Mouse (Mus musculus) lung, embryonic 15.5 days (tissue): ENCODE data around the gene Hbb-bh2. TPM values are rescaled to one million over a fixed set of nuclear protein-coding genes. Genes with fewer than 3 reads are reported as not detected.
A peak's percentile ranks its signal among the peaks of the same experiment; 100 is the strongest.

Experiments
- ATAC-seq: fragments of 200-750 bp; cut with Nextera tagmentation; 2 replicates; pipeline ENCODE4 v1.8.0; 2017; ENCODE audit warnings: moderate number of reproducible peaks, borderline replicate concordance; ENCODE audit not compliant: low FRiP score, low TSS enrichment; ENCODE audit errors: extremely low read depth
- H3K27ac ChIP-seq: fragments of 300-500 bp; sonication (generic); 2 replicates; pipeline ENCODE4 v1.5.1; 2015; ENCODE audit warnings: moderate library complexity, mild to moderate bottlenecking, inconsistent platforms
- H3K27me3 ChIP-seq: fragments of 300-500 bp; sonication (generic); 2 replicates; pipeline ENCODE4 v1.6.1; 2015; ENCODE audit warnings: inconsistent platforms
- H3K36me3 ChIP-seq: fragments of 300-500 bp; sonication (generic); 2 replicates; pipeline ENCODE4 v1.6.1; 2015; ENCODE audit warnings: inconsistent platforms
- H3K4me1 ChIP-seq: fragments of 300-500 bp; sonication (generic); 2 replicates; pipeline ENCODE4 v1.6.1; 2015; ENCODE audit warnings: inconsistent platforms
- H3K4me2 ChIP-seq: fragments of 300-500 bp; sonication (generic); 2 replicates; pipeline ENCODE4 v1.6.1; 2015; ENCODE audit warnings: inconsistent platforms, mild to moderate bottlenecking, moderate library complexity
- H3K4me3 ChIP-seq: fragments of 300-500 bp; sonication (generic); 2 replicates; pipeline ENCODE4 v1.5.1; 2015; ENCODE audit warnings: mild to moderate bottlenecking, inconsistent platforms
- H3K9ac ChIP-seq: fragments of 300-500 bp; sonication (generic); 2 replicates; pipeline ENCODE4 v1.6.1; 2015; ENCODE audit warnings: inconsistent platforms
- H3K9me3 ChIP-seq: fragments of 300-500 bp; sonication (generic); 2 replicates; pipeline ENCODE4 v1.6.1; 2016; ENCODE audit warnings: inconsistent platforms
- WGBS: fragments of 180-500 bp; shearing (Covaris S2); methylation state at CpG from one replicate; pipeline ENCODE4 v1.1.7; 2015; 5-methylcytosine and 5-hydroxymethylcytosine counted together
- polyA plus RNA-seq: library from polyadenylated mRNA; unstranded; fragments of >200 nt; fragmentation: Nextera tagmentation; extraction: Ambion mirVana; gene quantifications from 2 replicates; pipeline ENCODE4 v1.2.1, GENCODE M21; 2015

The Hbb-bh2 gene
- not detected in 2 replicates for polyA plus RNA-seq

- H3K36me3 ChIP-seq: no peaks in the 10 kb centered on the region
- ATAC-seq: no peak
- H3K4me1 ChIP-seq: no peaks in the 10 kb centered on the region
- H3K4me2 ChIP-seq: no peak within 1 kb of the TSS
- H3K9me3 ChIP-seq: no peaks in the 10 kb centered on the region
- no peaks in the 10 kb centered on the region for H3K27me3 ChIP-seq
- H3K4me3 ChIP-seq: no peak within 1 kb of the TSS
- 65% methylated on average over 3 of the region's 3 CpGs for WGBS
- H3K9ac ChIP-seq: no peak within 1 kb of the TSS
- H3K27ac ChIP-seq: no peak within 1 kb of the TSS
These were observed at the start of gene Hbb-bh2 for GRCm38 (mm10) chr7:103840268-103840667. Hbb-bh2 (minus strand) TSS chr7:103840520.

DNA sequence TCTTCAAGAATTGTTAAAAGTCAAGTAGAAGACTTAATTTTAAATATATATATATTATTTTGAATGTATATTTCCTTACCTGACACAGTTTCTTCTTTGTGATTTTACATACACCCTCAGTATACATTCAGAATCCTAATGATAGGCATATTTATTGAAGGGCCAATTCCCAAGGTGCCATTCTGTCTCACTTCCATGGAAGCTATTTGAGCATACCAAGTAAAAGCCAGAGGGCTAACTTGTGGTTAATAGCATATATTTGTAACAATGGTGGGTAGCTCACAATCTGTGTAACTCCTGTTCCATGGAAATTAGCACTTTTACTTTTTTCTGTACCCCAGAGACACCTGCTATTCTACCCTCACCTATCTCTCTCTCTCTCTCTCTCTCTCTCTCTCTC is 45.8 kb upstream of the Hbb-bh2 start, which contains the start of gene Olfr66:
TSS of gene Olfr66 (minus strand) at position 101 of the 400 bp plus-strand sequence.
- no peaks in the 10 kb centered on the region for H3K4me1 ChIP-seq
- H3K4me2 ChIP-seq: no peak within 1 kb of the TSS
- no peak within 1 kb of the TSS for H3K27ac ChIP-seq
- no peak for ATAC-seq
- no peak within 1 kb of the TSS for H3K9ac ChIP-seq
- no peaks in the 10 kb centered on the region for H3K36me3 ChIP-seq
- H3K9me3 ChIP-seq: no peaks in the 10 kb centered on the region
- H3K4me3 ChIP-seq: no peak within 1 kb of the TSS
- H3K27me3 ChIP-seq: no peaks in the 10 kb centered on the region

DNA sequence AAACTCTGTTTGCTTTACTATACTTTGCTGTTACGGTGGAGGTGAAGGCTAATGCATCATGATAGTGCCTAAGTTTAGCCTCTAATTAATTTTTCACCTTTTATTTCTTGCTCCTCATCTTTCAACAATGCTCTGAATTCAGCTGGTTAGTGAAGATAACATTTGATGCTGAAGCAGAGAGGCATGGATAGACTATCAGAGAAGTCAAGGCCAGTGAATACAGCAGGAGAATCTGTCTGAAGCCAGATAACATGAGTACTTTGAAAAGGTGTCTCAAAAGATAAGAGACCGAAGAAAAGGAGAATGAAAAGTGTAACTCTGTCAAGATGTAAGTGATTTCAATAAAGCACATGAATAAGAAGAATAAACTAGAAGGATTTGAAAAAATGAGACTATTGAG is 36.8 kb upstream of the Hbb-bh2 start:
- WGBS: 64% methylated on average over 2 of the region's 2 CpGs
- Histone ChIP-seq H3K27me3 (no peaks in the 10 kb centered on the region), H3K27ac (no peak overlapping the region), H3K4me2 (no peak overlapping the region), H3K9ac (no peak overlapping the region), H3K36me3 (no peaks in the 10 kb centered on the region), H3K4me3 (no peak overlapping the region), H3K4me1 (no peaks in the 10 kb centered on the region), H3K9me3 (no peaks in the 10 kb centered on the region)
- no peak for ATAC-seq

DNA sequence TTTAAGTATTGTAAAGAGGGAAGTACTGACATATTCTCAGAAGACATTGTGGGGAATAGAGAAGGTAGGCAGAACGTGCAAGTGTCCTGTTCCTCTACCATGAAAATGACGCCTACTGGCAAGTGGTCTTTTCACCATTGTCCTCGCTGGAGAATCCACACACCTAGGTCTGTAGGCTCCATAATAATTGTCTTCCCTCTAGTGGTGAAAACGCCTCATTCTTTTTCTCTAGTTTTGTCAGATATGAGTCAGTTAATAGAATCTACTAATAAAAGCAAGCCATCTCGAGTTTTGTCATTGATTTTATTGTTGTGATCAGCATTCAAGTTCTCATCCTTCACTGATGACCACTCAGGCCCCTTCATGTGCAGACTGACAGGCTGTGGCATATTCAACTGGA is 34.1 kb upstream of the Hbb-bh2 start:
- Histone ChIP-seq H3K36me3 (no peaks in the 10 kb centered on the region), H3K9ac (no peak overlapping the region), H3K27me3 (no peaks in the 10 kb centered on the region), H3K27ac (no peak overlapping the region), H3K4me3 (no peak overlapping the region), H3K4me2 (no peak overlapping the region), H3K9me3 (no peaks in the 10 kb centered on the region), H3K4me1 (no peaks in the 10 kb centered on the region)
- 36% methylated on average over 5 of the region's 5 CpGs for WGBS
- ATAC-seq: no peak

DNA sequence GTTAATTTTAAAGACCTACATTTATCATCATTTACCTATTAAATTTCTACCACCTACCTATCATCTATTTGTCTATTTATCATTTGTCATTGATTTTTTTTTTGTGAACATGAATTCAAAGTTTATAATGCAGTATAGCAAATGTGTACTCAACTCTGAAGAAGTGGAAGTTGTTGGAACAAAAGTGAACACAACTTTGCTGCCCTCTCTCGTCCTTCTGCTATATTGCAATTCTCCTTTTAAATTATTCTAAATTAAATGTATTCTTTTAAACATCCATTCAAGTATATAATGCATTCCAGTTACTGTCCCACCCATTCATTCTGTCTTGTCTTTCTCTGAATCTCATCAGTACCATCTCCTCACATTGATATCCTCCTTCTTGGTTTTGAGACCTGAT is 32.7 kb upstream of the Hbb-bh2 start:
- Histone ChIP-seq H3K4me2 (no peak overlapping the region), H3K36me3 (no peaks in the 10 kb centered on the region), H3K4me1 (no peaks in the 10 kb centered on the region), H3K4me3 (no peak overlapping the region), H3K27ac (no peak overlapping the region), H3K9ac (no peak overlapping the region), H3K9me3 (no peaks in the 10 kb centered on the region), H3K27me3 (no peaks in the 10 kb centered on the region)
- 3% methylated on average over 1 of the region's 1 CpGs for WGBS
- ATAC-seq: no peak

GRCm38 (mm10) chr7:103870667-103871066 is 30.3 kb upstream of the Hbb-bh2 start:
- Histone ChIP-seq H3K4me1 (no peaks in the 10 kb centered on the region), H3K4me3 (no peak overlapping the region), H3K9ac (no peak overlapping the region), H3K27me3 (no peaks in the 10 kb centered on the region), H3K4me2 (no peak overlapping the region), H3K36me3 (no peaks in the 10 kb centered on the region), H3K27ac (no peak overlapping the region), H3K9me3 (no peaks in the 10 kb centered on the region)
- peak; percentile 49; the same call in 1 of the 2 replicates for ATAC-seq

GRCm38 (mm10) chr7:103865716-103866115 is 25.4 kb upstream of the Hbb-bh2 start:
- Histone ChIP-seq H3K4me3 (no peak overlapping the region), H3K4me2 (no peak overlapping the region), H3K36me3 (no peaks in the 10 kb centered on the region), H3K9me3 (no peaks in the 10 kb centered on the region), H3K9ac (no peak overlapping the region), H3K27me3 (no peaks in the 10 kb centered on the region), H3K27ac (no peak overlapping the region), H3K4me1 (no peaks in the 10 kb centered on the region)
- peak; percentile 64; the same call in 1 of the 2 replicates for ATAC-seq

DNA sequence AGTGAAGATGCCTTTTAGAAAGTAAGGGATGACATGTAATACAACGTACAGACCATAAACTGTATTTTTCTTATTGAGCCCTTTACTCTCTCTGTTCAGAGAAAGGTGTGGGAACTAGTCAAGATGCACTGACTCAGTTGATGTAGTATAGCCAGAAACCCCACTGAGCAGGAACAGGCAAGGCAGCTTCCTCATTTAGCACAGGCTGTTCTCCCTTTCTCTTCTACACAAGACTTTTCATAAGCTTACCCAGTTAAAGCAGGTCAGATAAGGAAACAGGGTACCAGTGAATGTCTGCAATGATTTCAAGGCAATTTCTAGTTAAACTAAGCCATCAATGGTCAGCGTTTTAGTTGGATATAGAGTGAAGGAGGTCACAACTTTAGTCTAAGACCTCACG is 21.2 kb upstream of the Hbb-bh2 start:
- Histone ChIP-seq H3K4me2 (no peak overlapping the region), H3K4me3 (no peak overlapping the region), H3K4me1 (no peaks in the 10 kb centered on the region), H3K36me3 (no peaks in the 10 kb centered on the region), H3K9ac (no peak overlapping the region), H3K27ac (no peak overlapping the region), H3K9me3 (no peaks in the 10 kb centered on the region), H3K27me3 (no peaks in the 10 kb centered on the region)
- 76% methylated on average over 3 of the region's 3 CpGs for WGBS
- no peak for ATAC-seq

- Histone ChIP-seq H3K9ac (no peak overlapping the region), H3K4me1 (no peaks in the 10 kb centered on the region), H3K27me3 (no peaks in the 10 kb centered on the region), H3K4me3 (no peak overlapping the region), H3K27ac (no peak overlapping the region), H3K4me2 (no peak overlapping the region), H3K9me3 (no peaks in the 10 kb centered on the region), H3K36me3 (no peaks in the 10 kb centered on the region)
- WGBS: 53% methylated on average over 1 of the region's 1 CpGs
- peak; percentile 81 for ATAC-seq
These were observed 20.5 kb upstream of the Hbb-bh2 start for GRCm38 (mm10) chr7:103860855-103861254.

DNA sequence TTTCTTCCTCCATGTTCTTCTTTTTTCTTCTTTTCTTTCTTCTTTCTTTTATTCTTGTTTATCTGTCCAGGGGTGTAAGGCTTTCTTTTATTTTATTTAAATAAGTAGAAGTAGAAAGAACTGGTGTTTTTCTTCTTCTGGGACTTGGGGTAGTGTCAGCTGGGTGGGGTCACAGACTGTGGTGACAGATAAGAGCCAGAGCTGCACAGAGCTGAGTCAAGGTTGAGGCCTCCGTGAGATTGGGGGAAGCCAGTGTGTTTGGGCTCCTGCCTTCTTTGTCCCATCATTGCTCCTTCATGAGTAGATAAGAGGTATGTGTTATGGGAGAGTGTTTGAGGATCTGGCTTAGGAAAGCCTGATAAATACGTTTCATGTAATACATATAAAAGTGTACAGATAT is 18.8 kb upstream of the Hbb-bh2 start:
- H3K4me2 ChIP-seq: no peak overlapping the region
- H3K27ac ChIP-seq: no peak overlapping the region
- no peaks in the 10 kb centered on the region for H3K4me1 ChIP-seq
- H3K27me3 ChIP-seq: no peaks in the 10 kb centered on the region
- H3K4me3 ChIP-seq: no peak overlapping the region
- H3K9me3 ChIP-seq: no peaks in the 10 kb centered on the region
- WGBS: 40% methylated on average over 2 of the region's 2 CpGs
- H3K9ac ChIP-seq: no peak overlapping the region
- no peaks in the 10 kb centered on the region for H3K36me3 ChIP-seq
- peak; percentile 70; the same call in 1 of the 2 replicates for ATAC-seq

- Histone ChIP-seq H3K9me3 (no peaks in the 10 kb centered on the region), H3K4me3 (no peak overlapping the region), H3K4me1 (no peaks in the 10 kb centered on the region), H3K4me2 (no peak overlapping the region), H3K9ac (no peak overlapping the region), H3K36me3 (no peaks in the 10 kb centered on the region), H3K27me3 (no peaks in the 10 kb centered on the region), H3K27ac (no peak overlapping the region)
- WGBS: 45% methylated on average over 1 of the region's 1 CpGs
- ATAC-seq: no peak
These were observed 14.3 kb upstream of the Hbb-bh2 start for GRCm38 (mm10) chr7:103854669-103855068.

DNA sequence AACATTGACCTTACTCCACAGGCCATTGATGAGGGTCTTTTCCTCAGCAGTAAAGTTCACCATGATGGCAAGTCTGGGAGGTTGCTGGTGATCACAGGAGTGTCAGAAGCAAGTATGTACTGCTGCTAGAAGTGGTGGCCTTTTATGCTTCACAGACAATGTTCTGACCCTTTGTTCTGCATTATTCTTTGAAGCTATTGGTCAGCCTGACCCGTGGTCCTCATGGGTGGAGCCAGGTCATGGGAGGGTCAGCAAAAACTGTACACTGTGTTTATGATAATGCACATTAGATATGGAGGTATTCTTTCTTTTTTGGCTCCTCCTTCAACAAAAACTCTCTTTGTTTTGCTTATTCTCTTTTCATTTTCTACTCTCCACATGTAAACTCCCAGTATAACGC is 12.8 kb upstream of the Hbb-bh2 start, which contains the start of gene Hbb-y:
TSS of gene Hbb-y (minus strand) at position 127 of the 400 bp plus-strand sequence.
- Histone ChIP-seq H3K27ac (no peak within 1 kb of the TSS), H3K4me2 (no peak within 1 kb of the TSS), H3K36me3 (no peaks in the 10 kb centered on the region), H3K4me3 (no peak within 1 kb of the TSS), H3K4me1 (no peaks in the 10 kb centered on the region), H3K27me3 (no peaks in the 10 kb centered on the region), H3K9me3 (no peaks in the 10 kb centered on the region), H3K9ac (no peak within 1 kb of the TSS)
- 61% methylated on average over 2 of the region's 2 CpGs for WGBS
- ATAC-seq: no peak
